Mouse (Mus musculus): ENCODE measurements around the gene Pax3.

GRCm38 (mm10) chr1:78139287-78139686, 57.6 kb downstream of the Pax3 start:
- TF ChIP-seq POLR2A (IDR thresholded peaks at IDR 0.05; ENCODE audit: borderline replicate concordance, low read depth, low read length) (no peak), CTCF (IDR thresholded peaks at IDR 0.05; ENCODE audit: low read depth, low read length) (no peak)

Measured in bone marrow macrophage, adult 2 months (primary cell).